Mouse (Mus musculus) small intestine, adult 10 weeks (tissue): Measurements from ENCODE around the gene Nphp4. TPM values are rescaled to one million over a fixed set of nuclear protein-coding genes. Genes with fewer than 3 reads are reported as not detected.

Experiments used
- polyA plus RNA-seq: library from polyadenylated mRNA; stranded (reverse); fragments of 350-450 nt; fragmentation: Illumina TruSeq; extraction: RNeasy Lipid Tissue Mini Kit (QIAGEN cat#74804); gene quantifications from one replicate; pipeline ENCODE4 v1.2.3, GENCODE M21; 2014; ENCODE audit warnings: low replicate concordance

Gene Nphp4
- polyA plus RNA-seq: not detected

GRCm38 (mm10) chr4:152476427-152477023, at the start of gene Nphp4:
TSS of gene Nphp4 (plus strand) at chr4:152476706.

DNA sequence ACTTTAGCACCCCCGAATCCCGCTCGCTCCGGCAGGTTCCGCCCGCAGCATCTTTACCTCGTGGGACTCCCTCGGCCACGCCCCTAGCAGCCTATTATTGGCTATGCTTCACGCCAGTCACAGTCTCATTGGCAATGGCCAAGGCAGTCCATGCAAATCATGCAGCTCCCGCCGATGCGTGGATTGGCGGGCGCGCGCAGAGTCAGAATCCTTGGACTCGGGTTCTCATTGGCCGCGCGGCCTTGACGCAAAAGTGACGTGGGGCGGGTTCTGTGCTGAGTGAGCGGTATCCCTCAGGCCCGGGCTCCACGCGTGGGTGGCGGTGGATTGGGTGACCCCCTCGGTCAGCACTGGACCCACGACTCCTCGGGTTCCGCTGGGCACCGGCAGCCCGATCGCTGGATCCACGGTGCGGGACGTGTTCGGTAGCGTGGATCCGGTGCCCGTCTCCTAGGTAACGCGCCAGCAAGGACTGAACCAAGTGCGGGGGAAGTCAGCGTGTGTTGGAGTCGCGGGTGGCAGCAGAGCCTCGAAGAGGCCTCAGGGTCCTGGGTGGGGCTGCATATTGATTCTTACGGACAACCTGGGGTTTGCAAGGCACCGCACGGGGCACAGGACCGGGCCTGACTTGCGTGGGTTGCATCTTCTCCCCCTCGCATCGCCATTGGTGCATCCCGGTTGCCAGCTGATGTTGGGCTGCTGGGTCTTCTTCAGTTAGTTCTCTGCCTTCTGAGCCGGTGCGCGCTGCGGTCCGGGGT, 1.1 kb downstream of the Nphp4 start, which contains the start of gene Kcnab2:
Gene Kcnab2, minus strand, starts transcription at position 406 of the 758 bp plus-strand sequence.

Other genes with a start within 250 kb of the Nphp4 start
- gene Gpr153, start 202.5 kb upstream of the Nphp4 start, polyA plus RNA-seq: 0.63 TPM
- not detected for gene Hes3, start 185.0 kb upstream of the Nphp4 start, polyA plus RNA-seq
- gene Icmt, start 179.5 kb upstream of the Nphp4 start, polyA plus RNA-seq: 7.0 TPM
- 0.48 TPM for gene Rnf207, start 157.7 kb upstream of the Nphp4 start, polyA plus RNA-seq
- 170 TPM for gene Rpl22, start 151.0 kb upstream of the Nphp4 start, polyA plus RNA-seq
- 0.07 TPM for gene Chd5, start 138.1 kb upstream of the Nphp4 start, polyA plus RNA-seq
- not detected for gene Kcnab2, start 1.2 kb downstream of the Nphp4 start, polyA plus RNA-seq